Mouse (Mus musculus) kidney, adult 2 months (tissue): ENCODE data around the gene Plcxd3. TPM values are rescaled to one million over a fixed set of nuclear protein-coding genes. Genes with fewer than 3 reads are reported as not detected.

Source experiments
- DNase-seq: peaks from one replicate; pipeline ENCODE4 v3.0.0; 2021
- H3K27ac ChIP-seq: fragments of 200-500 bp; 2 replicates; pipeline ENCODE4 v1.5.1; 2012; ENCODE audit warnings: low read depth, low read length, control low read depth, inconsistent platforms; ENCODE audit not compliant: insufficient read depth
- H3K27me3 ChIP-seq: fragments of 200-500 bp; replicated peaks from 2 replicates; pipeline ENCODE4 v1.6.1; 2012; ENCODE audit warnings: mild to moderate bottlenecking, moderate library complexity, low read length, inconsistent platforms; ENCODE audit not compliant: control insufficient read depth, insufficient read depth
- H3K36me3 ChIP-seq: fragments of 200-500 bp; 2 replicates; pipeline ENCODE4 v1.6.1; 2012; ENCODE audit warnings: mild to moderate bottlenecking, moderate library complexity, low read length, inconsistent platforms; ENCODE audit not compliant: control insufficient read depth, insufficient read depth
- H3K4me1 ChIP-seq: fragments of 200-500 bp; 2 replicates; pipeline ENCODE4 v1.6.1; 2011; ENCODE audit warnings: low read length; ENCODE audit not compliant: control insufficient read depth, insufficient read depth
- H3K4me3 ChIP-seq: fragments of 200-500 bp; 2 replicates; pipeline ENCODE4 v1.5.1; 2011; ENCODE audit warnings: mild to moderate bottlenecking, low read depth, low read length, control low read depth; ENCODE audit not compliant: insufficient read depth
- CTCF ChIP-seq: fragments of 200-500 bp; conservative IDR thresholded peaks from 2 replicates; pipeline ENCODE4 v1.5.1; 2011; ENCODE audit warnings: low read depth, mild to moderate bottlenecking, control low read depth, low read length, moderate library complexity, mixed read lengths; ENCODE audit not compliant: insufficient read depth, insufficient read length
- POLR2A ChIP-seq: fragments of 200-500 bp; IDR thresholded peaks from one replicate; pipeline ENCODE4 v1.6.1; 2011; ENCODE audit warnings: low read depth, low read length, control low read depth
- WGBS: fragments of 180-500 bp; shearing (Covaris S2); methylation state at CpG from one replicate; pipeline ENCODE4 v1.1.7; 2018; 5-methylcytosine and 5-hydroxymethylcytosine counted together
- polyA plus RNA-seq: library from polyadenylated mRNA; depleted of rRNA; stranded (reverse); fragments of >200 nt; gene quantifications from 2 replicates; pipeline ENCODE4 v1.2.3, GENCODE M21; 2012

The Plcxd3 gene
- polyA plus RNA-seq, 1 experiment: 0.19 TPM

- H3K36me3 ChIP-seq: no peaks in the 10 kb centered on the region
- WGBS: 86% methylated on average over 3 of the region's 3 CpGs
- H3K4me3 ChIP-seq: no peak overlapping the region
- DNase-seq: peak; percentile 4
- no peaks in the 10 kb centered on the region for H3K4me1 ChIP-seq
- no peak overlapping the region for H3K27ac ChIP-seq
- TF ChIP-seq POLR2A (no peak), CTCF (no peak)
- no peaks in the 10 kb centered on the region for H3K27me3 ChIP-seq
Measured at GRCm38 (mm10) chr15:4496182-4496581, 120.9 kb downstream of the Plcxd3 start.

GRCm38 (mm10) chr15:4496984-4497383 lies 121.7 kb downstream of the Plcxd3 start:
- Histone ChIP-seq H3K4me3 (no peak overlapping the region), H3K4me1 (no peaks in the 10 kb centered on the region), H3K27me3 (no peaks in the 10 kb centered on the region), H3K36me3 (no peaks in the 10 kb centered on the region), H3K27ac (no peak overlapping the region)
- DNase-seq: no peak
- WGBS: 84% methylated on average over 2 of the region's 2 CpGs
- TF ChIP-seq CTCF (no peak), POLR2A (no peak)

DNA sequence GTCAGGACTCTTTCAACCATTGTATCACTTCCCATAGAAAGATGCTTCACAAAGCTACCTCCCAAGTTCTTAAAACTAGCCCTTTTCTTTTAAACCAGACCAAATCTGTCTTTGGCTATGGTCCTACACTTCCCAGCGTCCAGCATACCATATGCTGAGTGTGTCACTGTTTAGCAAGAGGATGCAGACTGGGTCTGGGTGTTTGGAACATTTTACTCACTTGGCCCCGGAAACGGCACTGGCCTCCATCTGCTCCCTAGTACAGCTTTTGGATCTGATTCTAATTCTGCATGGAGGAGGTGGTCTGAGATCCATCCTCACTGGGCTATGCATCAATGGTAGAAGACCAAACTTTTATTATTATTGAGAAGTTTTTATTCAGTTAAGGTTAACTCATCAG lies 122.7 kb downstream of the Plcxd3 start:
- WGBS: 79% methylated on average over 3 of the region's 3 CpGs
- H3K4me1 ChIP-seq: no peaks in the 10 kb centered on the region
- H3K27me3 ChIP-seq: no peaks in the 10 kb centered on the region
- H3K36me3 ChIP-seq: no peaks in the 10 kb centered on the region
- H3K27ac ChIP-seq: no peak overlapping the region
- TF ChIP-seq POLR2A (no peak), CTCF (no peak)
- H3K4me3 ChIP-seq: no peak overlapping the region
- DNase-seq: no peak

GRCm38 (mm10) chr15:4503366-4503765 lies 128.1 kb downstream of the Plcxd3 start:
- H3K27me3 ChIP-seq: no peaks in the 10 kb centered on the region
- no peaks in the 10 kb centered on the region for H3K4me1 ChIP-seq
- TF ChIP-seq CTCF (no peak), POLR2A (no peak)
- H3K4me3 ChIP-seq: no peak overlapping the region
- no peaks in the 10 kb centered on the region for H3K36me3 ChIP-seq
- H3K27ac ChIP-seq: no peak overlapping the region
- 87% methylated on average over 3 of the region's 3 CpGs for WGBS
- DNase-seq: no peak

DNA sequence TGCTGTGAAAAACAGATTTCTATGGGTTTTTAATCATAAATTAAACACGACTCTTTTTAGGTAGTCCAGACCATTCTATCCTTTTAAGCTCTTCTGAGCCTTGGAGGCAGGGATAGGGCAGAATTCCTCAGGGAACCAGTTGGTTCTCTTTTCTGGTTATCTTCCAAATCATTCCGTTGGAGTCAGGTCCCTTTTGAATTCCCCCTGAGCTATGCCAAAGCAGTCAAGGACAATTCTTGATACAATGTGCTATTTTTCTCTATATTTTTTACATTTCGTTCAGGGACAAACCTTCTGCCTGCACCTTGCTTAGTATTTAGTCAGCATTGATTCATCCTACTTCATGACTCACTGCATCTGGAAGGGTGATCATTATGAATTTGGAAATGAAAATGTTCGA lies 128.5 kb downstream of the Plcxd3 start:
- H3K4me1 ChIP-seq: no peaks in the 10 kb centered on the region
- no peak overlapping the region for H3K27ac ChIP-seq
- no peak for DNase-seq
- H3K4me3 ChIP-seq: no peak overlapping the region
- WGBS: 70% methylated on average over 4 of the region's 4 CpGs
- H3K36me3 ChIP-seq: no peaks in the 10 kb centered on the region
- no peaks in the 10 kb centered on the region for H3K27me3 ChIP-seq
- TF ChIP-seq POLR2A (no peak), CTCF (no peak)

- no peak overlapping the region for H3K4me3 ChIP-seq
- no peak for TF ChIP-seq POLR2A
- no peak for TF ChIP-seq CTCF
- no peaks in the 10 kb centered on the region for H3K27me3 ChIP-seq
- WGBS: 96% methylated on average over 1 of the region's 1 CpGs
- no peaks in the 10 kb centered on the region for H3K36me3 ChIP-seq
- no peak overlapping the region for H3K27ac ChIP-seq
- no peak for DNase-seq
- no peaks in the 10 kb centered on the region for H3K4me1 ChIP-seq
Measured at GRCm38 (mm10) chr15:4514724-4515123, 139.4 kb downstream of the Plcxd3 start.

GRCm38 (mm10) chr15:4524598-4524997 lies 149.3 kb downstream of the Plcxd3 start:
- WGBS: 70% methylated on average over 3 of the region's 3 CpGs
- no peaks in the 10 kb centered on the region for H3K36me3 ChIP-seq
- H3K4me3 ChIP-seq: no peak overlapping the region
- no peak overlapping the region for H3K27ac ChIP-seq
- no peaks in the 10 kb centered on the region for H3K27me3 ChIP-seq
- H3K4me1 ChIP-seq: no peaks in the 10 kb centered on the region
- no peak for TF ChIP-seq POLR2A
- TF ChIP-seq CTCF: no peak
- DNase-seq: no peak

DNA sequence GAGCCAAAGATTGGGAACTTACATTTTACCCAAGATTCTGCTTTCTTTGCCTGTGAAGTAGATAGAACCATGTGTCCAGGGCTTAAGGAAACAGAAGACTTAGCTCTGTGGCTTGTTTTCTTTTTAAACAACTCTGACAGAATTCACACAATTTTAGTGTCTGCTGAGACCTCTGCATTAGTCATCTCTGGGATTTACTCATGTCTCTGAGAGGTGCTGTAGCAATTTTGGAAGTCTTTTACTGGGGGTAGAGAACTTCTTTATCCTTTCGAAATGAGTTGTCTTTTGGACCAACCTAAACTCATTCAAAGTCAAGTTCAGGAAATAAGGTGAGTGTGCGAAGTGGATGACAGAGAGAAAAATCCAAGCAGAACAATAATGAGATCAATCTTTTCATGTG lies 158.4 kb downstream of the Plcxd3 start:
- Histone ChIP-seq H3K4me1 (no peaks in the 10 kb centered on the region), H3K4me3 (no peak overlapping the region), H3K36me3 (no peaks in the 10 kb centered on the region), H3K27ac (no peak overlapping the region), H3K27me3 (no peaks in the 10 kb centered on the region)
- 89% methylated on average over 2 of the region's 2 CpGs for WGBS
- TF ChIP-seq CTCF (no peak), POLR2A (no peak)
- no peak for DNase-seq
